Mouse (Mus musculus) kidney, adult 18-20 months (tissue): Measurements from ENCODE around the gene Anks1b.

ENCODE experiments used
- DNase-seq: peaks from one replicate; pipeline ENCODE4 v3.0.0; 2021

Gene Anks1b

GRCm38 (mm10) chr10:90897894-90898293, 1024.6 kb downstream of the Anks1b start:
- DNase-seq = no peak

GRCm38 (mm10) chr10:90904185-90904584, 1030.9 kb downstream of the Anks1b start:
- DNase-seq = no peak

GRCm38 (mm10) chr10:90907381-90907780, 1034.1 kb downstream of the Anks1b start:
- DNase-seq = no peak

GRCm38 (mm10) chr10:90923476-90923875, 1050.2 kb downstream of the Anks1b start:
- no peak for DNase-seq

GRCm38 (mm10) chr10:90933088-90933487, 1059.8 kb downstream of the Anks1b start:
- DNase-seq = no peak

- no peak for DNase-seq
These were observed 1061.4 kb downstream of the Anks1b start for GRCm38 (mm10) chr10:90934678-90935077.

- DNase-seq = no peak
These were observed 1064.6 kb downstream of the Anks1b start for GRCm38 (mm10) chr10:90937721-90938460.

GRCm38 (mm10) chr10:90940521-90941520, 1067.5 kb downstream of the Anks1b start:
- DNase-seq = no peak

- no peak for DNase-seq
These were observed 1068.8 kb downstream of the Anks1b start for GRCm38 (mm10) chr10:90942001-90942700.

GRCm38 (mm10) chr10:90947043-90947442, 1073.7 kb downstream of the Anks1b start:
- DNase-seq = no peak

- no peak for DNase-seq
These were observed 1074.5 kb downstream of the Anks1b start for GRCm38 (mm10) chr10:90947608-90948373.

GRCm38 (mm10) chr10:90953103-90953709, 1079.9 kb downstream of the Anks1b start:
- no peak for DNase-seq

GRCm38 (mm10) chr10:90953821-90954220, 1080.5 kb downstream of the Anks1b start:
- DNase-seq = no peak

- no peak for DNase-seq
These were observed 1087.1 kb downstream of the Anks1b start for GRCm38 (mm10) chr10:90960374-90960773.

GRCm38 (mm10) chr10:90964511-90964910, 1091.2 kb downstream of the Anks1b start:
- no peak for DNase-seq

- DNase-seq = no peak
These were observed 1092.5 kb downstream of the Anks1b start for GRCm38 (mm10) chr10:90965671-90966315.

- no peak for DNase-seq
These were observed 1093.5 kb downstream of the Anks1b start for GRCm38 (mm10) chr10:90966821-90967220.

GRCm38 (mm10) chr10:90968247-90968646, 1094.9 kb downstream of the Anks1b start:
- DNase-seq = no peak

GRCm38 (mm10) chr10:90969355-90970174, 1096.3 kb downstream of the Anks1b start:
- DNase-seq = peak; percentile 9

- DNase-seq = no peak
These were observed 1097.3 kb downstream of the Anks1b start for GRCm38 (mm10) chr10:90970560-90970959.
